Mouse (Mus musculus) left cerebral cortex, adult 8-10 months (tissue): ENCODE results near the gene Ccdc70. TPM values are rescaled to one million over a fixed set of nuclear protein-coding genes. Genes with fewer than 3 reads are reported as not detected.

Source experiments
- total RNA-seq, 4 experiments: library from RNA; stranded (reverse); gene quantifications; 2 replicates each; pipeline ENCODE4 v1.2.4; 2022

Ccdc70 gene
- total RNA-seq, 4 experiments from 2014 or later = not detected

Other genes with a start within 250 kb of the Ccdc70 start
- not detected for gene Defa24, start 235.3 kb upstream of the Ccdc70 start, total RNA-seq
- not detected for gene Defb50, start 146.2 kb upstream of the Ccdc70 start, total RNA-seq
- gene Defb2, start 129.8 kb upstream of the Ccdc70 start, total RNA-seq = not detected
- gene Defb10, start 110.9 kb upstream of the Ccdc70 start, total RNA-seq = not detected
- gene Defb9, start 84.4 kb upstream of the Ccdc70 start, total RNA-seq = not detected
- gene Defb11, start 63.4 kb upstream of the Ccdc70 start, total RNA-seq = not detected
- not detected for gene Defb15, start 37.1 kb upstream of the Ccdc70 start, total RNA-seq
- not detected for gene Defb35, start 31.4 kb upstream of the Ccdc70 start, total RNA-seq
- not detected for gene Defb13, start 23.0 kb upstream of the Ccdc70 start, total RNA-seq
- not detected for gene Fam90a1a, start 11.1 kb upstream of the Ccdc70 start, total RNA-seq
- gene Atp7b, start 90.5 kb downstream of the Ccdc70 start, total RNA-seq = 1 to 10 TPM; 2.0 to 2.3 (median 2.2) TPM
- gene Alg11, start 90.9 kb downstream of the Ccdc70 start, total RNA-seq = 10 to 100 TPM; 31.6 to 34.7 (median 33.8) TPM
- gene Nek5, start 155.3 kb downstream of the Ccdc70 start, total RNA-seq = under 1 TPM in 2 of 4 experiments, not detected in 2; 0.27 to 0.33 TPM
- gene Nek3, start 196.7 kb downstream of the Ccdc70 start, total RNA-seq = 1 to 10 TPM; 1.6 to 3.5 (median 2.1) TPM
- under 1 TPM in 3 of 4 experiments, not detected in 1; 0.30 to 0.63 (median 0.51) TPM for gene Ckap2, start 216.0 kb downstream of the Ccdc70 start, total RNA-seq
- gene Vps36, start 223.0 kb downstream of the Ccdc70 start, total RNA-seq = 10 to 100 TPM; 19.3 to 24.8 (median 20.4) TPM